Mouse (Mus musculus): Measurements from ENCODE around the gene Chn2. TPM values are rescaled to one million over a fixed set of nuclear protein-coding genes. Genes with fewer than 3 reads are reported as not detected.

The Chn2 gene
- polyA plus RNA-seq, 1 experiment from 2014 or later: 42.0 TPM

GRCm38 (mm10) chr6:54096836-54097235 lies 57.5 kb downstream of the Chn2 start:
- Histone ChIP-seq H3K9me3 (ENCODE audit: control insufficient read depth, low read length) (no peaks in the 10 kb centered on the region), H3K27me3 (replicated peaks; ENCODE audit: control insufficient read depth, insufficient read depth, low read length) (no peaks in the 10 kb centered on the region), H3K27ac (ENCODE audit: low read length) (no peak overlapping the region), H3K9ac (replicated peaks; ENCODE audit: low read depth, low read length) (no peak overlapping the region), H3K4me1 (replicated peaks; ENCODE audit: control insufficient read depth, insufficient read depth, low read length) (0 out of 2 replicates have a peak, but pooled peaks cover 3% of the 10 kb centered on the region), H3K4me3 (replicated peaks; ENCODE audit: low read length) (no peak overlapping the region), H3K36me3 (ENCODE audit: control insufficient read depth, insufficient read depth) (no peaks in the 10 kb centered on the region), H3K4me2 (ENCODE audit: low read length) (no peak overlapping the region)
- no peak for ATAC-seq
- 8% methylated on average over 7 of the region's 7 CpGs for WGBS

GRCm38 (mm10) chr6:54098339-54098738 lies 59.0 kb downstream of the Chn2 start:
- no peak for ATAC-seq
- H3K4me1 ChIP-seq (replicated peaks; ENCODE audit: control insufficient read depth, insufficient read depth, low read length): no peaks in the 10 kb centered on the region
- no peak overlapping the region for H3K9ac ChIP-seq (replicated peaks; ENCODE audit: low read depth, low read length)
- H3K4me3 ChIP-seq (replicated peaks; ENCODE audit: low read length): no peak overlapping the region
- H3K36me3 ChIP-seq (ENCODE audit: control insufficient read depth, insufficient read depth): no peaks in the 10 kb centered on the region
- no peak overlapping the region for H3K27ac ChIP-seq (ENCODE audit: low read length)
- no peak overlapping the region for H3K4me2 ChIP-seq (ENCODE audit: low read length)
- H3K9me3 ChIP-seq (ENCODE audit: control insufficient read depth, low read length): no peaks in the 10 kb centered on the region
- H3K27me3 ChIP-seq (replicated peaks; ENCODE audit: control insufficient read depth, insufficient read depth, low read length): no peaks in the 10 kb centered on the region
- 93% methylated on average over 6 of the region's 6 CpGs for WGBS

DNA sequence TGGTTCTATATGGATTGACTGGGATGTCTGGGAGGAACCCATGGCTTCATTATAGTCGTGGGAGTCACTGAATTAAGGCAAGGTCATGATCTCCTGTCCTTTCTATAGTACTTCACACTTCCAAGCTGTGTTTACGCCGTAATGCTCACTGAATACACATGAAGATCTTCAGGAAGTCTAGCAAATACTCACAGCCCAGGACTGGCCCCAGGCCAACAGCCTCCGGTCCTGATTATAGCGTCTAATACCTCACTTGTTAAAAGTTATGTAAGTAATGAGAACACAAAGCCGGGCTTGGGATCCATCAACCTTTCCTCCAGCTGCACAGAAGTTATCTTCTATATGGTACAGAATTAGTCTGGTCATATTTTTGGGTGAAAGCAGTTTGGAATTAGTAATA lies 60.3 kb downstream of the Chn2 start:
- H3K4me1 ChIP-seq (replicated peaks; ENCODE audit: control insufficient read depth, insufficient read depth, low read length): no peaks in the 10 kb centered on the region
- no peaks in the 10 kb centered on the region for H3K27me3 ChIP-seq (replicated peaks; ENCODE audit: control insufficient read depth, insufficient read depth, low read length)
- H3K27ac ChIP-seq (ENCODE audit: low read length): no peak overlapping the region
- no peaks in the 10 kb centered on the region for H3K36me3 ChIP-seq (ENCODE audit: control insufficient read depth, insufficient read depth)
- H3K9ac ChIP-seq (replicated peaks; ENCODE audit: low read depth, low read length): no peak overlapping the region
- H3K4me3 ChIP-seq (replicated peaks; ENCODE audit: low read length): no peak overlapping the region
- no peak for ATAC-seq
- no peaks in the 10 kb centered on the region for H3K9me3 ChIP-seq (ENCODE audit: control insufficient read depth, low read length)
- no peak overlapping the region for H3K4me2 ChIP-seq (ENCODE audit: low read length)
- WGBS: 34% methylated on average over 6 of the region's 6 CpGs

DNA sequence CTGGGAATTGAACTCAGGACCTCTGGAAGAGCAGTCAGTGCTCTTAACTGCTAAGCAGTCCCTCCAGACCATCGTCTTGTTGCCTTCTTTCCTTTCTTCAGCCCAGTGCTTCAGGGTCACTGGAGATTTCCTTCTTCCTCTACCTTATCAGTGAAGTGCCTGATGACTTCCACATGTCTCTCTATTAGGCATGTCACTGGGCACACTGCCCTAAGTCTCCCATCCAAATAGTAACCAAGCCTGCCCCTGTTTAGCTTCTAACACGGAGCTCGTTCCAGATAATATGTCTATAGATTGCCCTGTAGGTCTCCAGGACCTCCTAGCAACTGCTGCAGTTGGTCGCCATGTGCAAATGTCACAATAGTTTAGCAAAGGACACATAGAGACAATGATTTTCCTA lies 62.9 kb downstream of the Chn2 start:
- no peak overlapping the region for H3K27ac ChIP-seq (ENCODE audit: low read length)
- ATAC-seq: no peak
- WGBS: 89% methylated on average over 4 of the region's 4 CpGs

GRCm38 (mm10) chr6:54103276-54103975 lies 64.1 kb downstream of the Chn2 start:
- H3K9me3 ChIP-seq (ENCODE audit: control insufficient read depth, low read length): no peaks in the 10 kb centered on the region
- WGBS: 71% methylated on average over 9 of the region's 9 CpGs
- ATAC-seq: no peak
- no peaks in the 10 kb centered on the region for H3K36me3 ChIP-seq (ENCODE audit: control insufficient read depth, insufficient read depth)
- no peaks in the 10 kb centered on the region for H3K27me3 ChIP-seq (replicated peaks; ENCODE audit: control insufficient read depth, insufficient read depth, low read length)
- H3K4me1 ChIP-seq (replicated peaks; ENCODE audit: control insufficient read depth, insufficient read depth, low read length): no peaks in the 10 kb centered on the region
- no peak overlapping the region for H3K27ac ChIP-seq (ENCODE audit: low read length)
- H3K9ac ChIP-seq (replicated peaks; ENCODE audit: low read depth, low read length): no peak overlapping the region
- no peak overlapping the region for H3K4me2 ChIP-seq (ENCODE audit: low read length)
- H3K4me3 ChIP-seq (replicated peaks; ENCODE audit: low read length): no peak overlapping the region

More for the DNA sequence above, 62.9 kb downstream of the Chn2 start:
- Histone ChIP-seq H3K4me2 (ENCODE audit: low read length) (no peak overlapping the region), H3K27me3 (replicated peaks; ENCODE audit: control insufficient read depth, insufficient read depth, low read length) (no peaks in the 10 kb centered on the region), H3K9ac (replicated peaks; ENCODE audit: low read depth, low read length) (no peak overlapping the region), H3K4me3 (replicated peaks; ENCODE audit: low read length) (no peak overlapping the region), H3K36me3 (ENCODE audit: control insufficient read depth, insufficient read depth) (no peaks in the 10 kb centered on the region), H3K4me1 (replicated peaks; ENCODE audit: control insufficient read depth, insufficient read depth, low read length) (no peaks in the 10 kb centered on the region), H3K9me3 (ENCODE audit: control insufficient read depth, low read length) (no peaks in the 10 kb centered on the region)

GRCm38 (mm10) chr6:54111416-54111984 lies 72.1 kb downstream of the Chn2 start:
- no peak overlapping the region for H3K9ac ChIP-seq (replicated peaks; ENCODE audit: low read depth, low read length)
- H3K36me3 ChIP-seq (ENCODE audit: control insufficient read depth, insufficient read depth): no peaks in the 10 kb centered on the region
- H3K4me2 ChIP-seq (ENCODE audit: low read length): no peak overlapping the region
- WGBS: 0% methylated on average over 2 of the region's 4 CpGs
- H3K9me3 ChIP-seq (ENCODE audit: control insufficient read depth, low read length): no peaks in the 10 kb centered on the region
- H3K4me3 ChIP-seq (replicated peaks; ENCODE audit: low read length): no peak overlapping the region
- no peak for ATAC-seq
- peaks cover 17% of the 10 kb centered on the region for H3K4me1 ChIP-seq (replicated peaks; ENCODE audit: control insufficient read depth, insufficient read depth, low read length)
- H3K27me3 ChIP-seq (replicated peaks; ENCODE audit: control insufficient read depth, insufficient read depth, low read length): no peaks in the 10 kb centered on the region
- no peak overlapping the region for H3K27ac ChIP-seq (ENCODE audit: low read length)

GRCm38 (mm10) chr6:54113338-54113737 lies 74.0 kb downstream of the Chn2 start:
- Histone ChIP-seq H3K4me3 (replicated peaks; ENCODE audit: low read length) (no peak overlapping the region), H3K36me3 (ENCODE audit: control insufficient read depth, insufficient read depth) (no peaks in the 10 kb centered on the region), H3K9me3 (ENCODE audit: control insufficient read depth, low read length) (no peaks in the 10 kb centered on the region), H3K4me2 (ENCODE audit: low read length) (no peak overlapping the region), H3K27me3 (replicated peaks; ENCODE audit: control insufficient read depth, insufficient read depth, low read length) (no peaks in the 10 kb centered on the region), H3K9ac (replicated peaks; ENCODE audit: low read depth, low read length) (no peak overlapping the region), H3K4me1 (replicated peaks; ENCODE audit: control insufficient read depth, insufficient read depth, low read length) (peaks cover 17% of the 10 kb centered on the region), H3K27ac (ENCODE audit: low read length) (no peak overlapping the region)
- no peak for ATAC-seq
- WGBS: 90% methylated on average over 5 of the region's 5 CpGs

DNA sequence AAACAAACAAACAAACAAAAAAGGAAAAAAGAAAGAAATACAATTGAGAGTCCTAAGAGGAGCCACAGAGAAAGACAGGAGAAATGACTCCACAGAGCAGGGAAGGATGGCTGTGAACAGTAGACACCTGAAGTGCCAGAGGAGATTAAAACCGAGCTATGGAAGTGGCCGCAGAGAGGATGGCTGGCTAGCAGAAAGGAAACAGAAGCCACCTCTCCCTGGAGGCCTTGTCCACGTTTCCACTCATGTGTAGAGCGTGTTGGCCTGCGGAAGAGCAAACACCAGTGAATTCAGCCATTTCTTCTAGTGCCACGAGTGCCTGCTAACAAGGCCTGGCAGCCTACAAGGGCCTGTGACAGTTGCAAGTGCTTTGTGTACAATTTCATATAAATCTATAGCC lies 75.1 kb downstream of the Chn2 start:
- H3K27ac ChIP-seq (ENCODE audit: low read length): no peak overlapping the region
- WGBS: 90% methylated on average over 6 of the region's 6 CpGs
- no peaks in the 10 kb centered on the region for H3K27me3 ChIP-seq (replicated peaks; ENCODE audit: control insufficient read depth, insufficient read depth, low read length)

GRCm38 (mm10) chr6:54116299-54116698 lies 76.9 kb downstream of the Chn2 start:
- H3K4me3 ChIP-seq (replicated peaks; ENCODE audit: low read length): no peak overlapping the region
- H3K27ac ChIP-seq (ENCODE audit: low read length): no peak overlapping the region
- 84% methylated on average over 9 of the region's 9 CpGs for WGBS
- H3K4me1 ChIP-seq (replicated peaks; ENCODE audit: control insufficient read depth, insufficient read depth, low read length): peaks cover 22% of the 10 kb centered on the region
- no peaks in the 10 kb centered on the region for H3K27me3 ChIP-seq (replicated peaks; ENCODE audit: control insufficient read depth, insufficient read depth, low read length)
- H3K9ac ChIP-seq (replicated peaks; ENCODE audit: low read depth, low read length): no peak overlapping the region
- H3K9me3 ChIP-seq (ENCODE audit: control insufficient read depth, low read length): no peaks in the 10 kb centered on the region
- no peaks in the 10 kb centered on the region for H3K36me3 ChIP-seq (ENCODE audit: control insufficient read depth, insufficient read depth)
- ATAC-seq: no peak
- H3K4me2 ChIP-seq (ENCODE audit: low read length): no peak overlapping the region

More for the DNA sequence above, 75.1 kb downstream of the Chn2 start:
- H3K4me1 ChIP-seq (replicated peaks; ENCODE audit: control insufficient read depth, insufficient read depth, low read length): peaks cover 19% of the 10 kb centered on the region
- H3K36me3 ChIP-seq (ENCODE audit: control insufficient read depth, insufficient read depth): no peaks in the 10 kb centered on the region
- H3K4me3 ChIP-seq (replicated peaks; ENCODE audit: low read length): no peak overlapping the region
- H3K9me3 ChIP-seq (ENCODE audit: control insufficient read depth, low read length): no peaks in the 10 kb centered on the region
- no peak for ATAC-seq
- no peak overlapping the region for H3K9ac ChIP-seq (replicated peaks; ENCODE audit: low read depth, low read length)
- no peak overlapping the region for H3K4me2 ChIP-seq (ENCODE audit: low read length)
